Mouse (Mus musculus) adrenal gland, postnatal 14 days (tissue): Measurements from ENCODE around the gene Lrrc42. TPM values are rescaled to one million over a fixed set of nuclear protein-coding genes. Genes with fewer than 3 reads are reported as not detected.

Source experiments
- DNase-seq: peaks from one replicate; pipeline ENCODE4 v3.0.0; 2021; ENCODE audit warnings: mixed read lengths
- total RNA-seq: library from RNA; stranded (reverse); gene quantifications from 2 replicates; pipeline ENCODE4 v1.2.3, GENCODE M21; 2021

Gene Lrrc42
- total RNA-seq, 1 experiment from 2014 or later: 28.2 TPM

DNA sequence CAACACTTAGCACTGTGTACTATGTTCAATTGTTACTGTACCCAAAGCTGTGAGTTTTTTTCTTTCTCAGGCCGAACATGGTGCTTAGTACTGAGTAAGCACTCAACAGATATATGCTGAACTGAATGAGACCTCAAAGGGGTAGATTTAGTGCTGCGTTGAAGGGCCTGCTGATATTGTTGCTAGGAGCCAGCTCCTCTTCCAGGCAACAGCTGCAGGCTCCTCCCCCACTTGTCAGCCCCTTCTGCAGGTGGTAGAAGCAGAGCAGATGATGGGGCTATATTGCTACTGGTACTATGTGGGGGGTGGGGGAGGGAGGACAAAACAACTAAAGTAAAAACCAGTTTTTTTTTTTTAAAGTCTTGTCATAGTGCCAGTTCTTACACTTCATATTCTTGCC, 3.9 kb downstream of the Lrrc42 start:
- DNase-seq: no peak

DNA sequence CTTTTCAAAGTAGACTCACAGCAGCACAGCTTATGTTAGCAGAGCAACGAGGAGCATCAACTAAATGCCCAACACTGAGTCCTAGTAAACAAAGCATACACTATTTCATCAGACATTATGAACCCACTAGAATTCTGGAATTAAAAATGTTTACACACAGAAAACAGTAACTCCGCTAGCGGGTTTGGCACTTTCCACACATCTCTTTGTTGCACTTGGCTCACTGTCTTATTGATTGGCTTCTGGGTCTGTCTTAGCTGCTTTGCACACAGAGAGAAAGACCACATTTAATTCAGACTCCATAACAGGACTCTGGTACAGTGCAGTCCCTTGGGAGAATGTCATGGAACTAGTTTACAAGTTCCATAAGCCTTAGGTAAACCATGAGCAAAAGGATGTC, 5.3 kb downstream of the Lrrc42 start:
- no peak for DNase-seq

DNA sequence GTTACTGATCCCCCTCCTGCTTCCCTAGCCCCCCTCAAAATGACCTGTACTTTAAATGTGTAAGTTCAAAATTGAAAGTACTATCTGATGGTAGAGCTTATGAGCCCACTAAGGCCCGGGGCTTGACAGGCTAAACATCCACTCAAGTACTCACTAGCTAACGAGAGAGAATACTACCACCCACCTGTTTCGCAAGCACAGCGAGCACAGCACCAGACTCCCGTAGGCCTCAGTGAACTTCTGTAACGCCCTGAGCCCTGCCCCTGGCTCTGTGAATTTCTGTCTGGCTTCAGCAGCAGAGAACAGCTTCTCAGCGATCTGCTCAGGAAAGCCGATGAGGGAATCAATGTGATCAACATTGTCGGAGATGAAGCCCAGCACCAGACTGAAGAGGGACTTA, 6.2 kb downstream of the Lrrc42 start:
- no peak for DNase-seq

DNA sequence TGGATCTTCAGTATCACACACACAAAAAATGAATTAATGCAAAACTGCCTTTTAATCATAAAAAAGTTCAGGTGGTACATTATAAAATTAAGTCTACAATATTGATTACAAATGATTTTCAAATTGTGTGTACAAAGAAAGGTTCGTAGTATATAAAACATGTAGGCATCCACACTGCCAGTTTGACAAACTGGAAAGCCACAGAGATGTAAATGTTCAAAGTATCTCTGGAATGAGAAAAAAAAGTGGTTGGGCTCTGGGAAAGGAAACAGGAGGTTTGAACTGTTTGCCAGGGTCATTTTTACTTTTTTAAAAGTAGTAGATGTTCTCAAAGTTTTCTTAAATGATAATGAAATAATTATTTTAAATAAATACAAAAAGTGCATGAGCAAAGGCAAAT, 7.3 kb downstream of the Lrrc42 start:
- no peak for DNase-seq

DNA sequence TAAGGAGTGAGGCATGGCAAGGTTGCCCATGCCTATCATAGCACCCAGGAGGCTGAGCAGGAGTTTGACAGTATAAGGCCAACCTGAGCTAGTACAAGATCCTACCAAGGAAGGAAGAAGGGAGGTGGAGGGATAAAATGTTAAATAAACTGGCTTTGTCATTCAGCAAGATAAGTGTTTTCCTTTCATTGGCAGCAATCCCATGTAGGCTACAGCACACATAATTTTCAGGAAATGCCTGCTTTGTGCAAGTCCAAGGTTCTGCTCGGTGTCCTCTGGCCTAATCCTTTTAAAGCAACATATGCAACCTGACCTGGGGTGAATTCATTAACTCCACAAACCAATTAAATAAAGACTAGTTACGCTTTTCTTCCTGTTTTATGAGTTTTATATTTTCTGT, 8.0 kb downstream of the Lrrc42 start:
- no peak for DNase-seq

DNA sequence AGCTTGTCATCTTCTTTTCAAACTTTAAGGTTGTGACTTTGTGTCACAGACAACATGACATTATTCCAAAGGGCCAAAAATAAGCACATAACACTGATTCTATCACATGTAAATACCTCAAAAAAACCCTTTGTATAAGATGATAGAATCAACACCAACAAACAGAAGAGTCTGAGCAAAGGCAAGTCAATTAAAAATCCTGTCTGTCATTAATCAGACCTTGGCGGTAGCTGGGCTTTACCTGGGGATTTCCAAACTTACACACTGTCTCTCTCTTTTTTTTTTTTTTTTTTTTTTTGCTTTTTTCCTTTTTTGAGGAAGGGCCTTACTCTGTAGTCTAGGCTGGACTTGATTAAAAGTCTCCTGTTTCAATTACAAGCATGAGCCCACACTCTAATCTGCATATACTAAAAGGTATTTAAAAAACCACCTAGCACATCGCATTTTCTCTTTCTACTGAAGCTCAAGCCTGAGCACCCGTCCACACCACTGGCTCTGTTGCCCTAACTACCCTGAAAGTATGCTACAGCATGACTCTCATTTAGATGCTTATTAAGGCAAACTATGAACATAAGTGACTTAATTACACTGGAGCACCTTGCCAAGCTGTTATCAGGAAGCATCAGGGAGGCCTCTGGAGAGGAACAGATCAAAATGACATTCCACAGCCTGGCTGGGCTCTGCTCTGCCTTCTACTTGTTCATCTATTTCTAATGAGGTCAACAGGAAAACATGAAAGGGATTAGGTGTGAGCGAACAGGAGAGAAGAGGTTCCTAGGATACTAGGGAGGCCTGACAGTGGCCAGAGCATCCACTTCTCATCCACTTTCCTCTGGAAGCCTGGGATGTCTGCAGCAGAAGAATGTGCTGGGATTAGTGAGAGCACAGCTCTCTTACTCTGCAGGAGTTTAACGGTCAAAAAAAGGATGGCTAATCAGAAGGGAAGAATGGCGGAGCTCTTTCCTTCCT, 9.7 kb downstream of the Lrrc42 start:
- DNase-seq: no peak

DNA sequence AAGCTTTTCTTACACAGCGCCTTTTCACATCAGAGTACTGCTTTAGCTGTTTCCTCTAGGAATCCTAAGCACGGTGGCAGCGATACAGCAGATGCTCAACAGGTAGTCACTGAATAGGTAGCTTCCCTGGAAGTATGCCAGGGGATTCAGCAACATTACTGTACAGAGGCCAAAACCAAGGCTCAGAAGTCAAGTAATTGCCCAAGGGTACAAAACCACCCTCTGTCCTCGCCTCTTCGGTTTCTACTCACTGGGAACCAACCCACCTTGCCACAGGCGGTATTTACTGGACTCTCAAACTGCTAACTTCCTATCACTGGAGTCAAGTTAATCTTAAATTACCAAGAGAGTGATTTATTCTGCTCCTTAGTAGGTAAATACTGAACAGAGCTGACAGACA, 13.1 kb downstream of the Lrrc42 start:
- DNase-seq: no peak

DNA sequence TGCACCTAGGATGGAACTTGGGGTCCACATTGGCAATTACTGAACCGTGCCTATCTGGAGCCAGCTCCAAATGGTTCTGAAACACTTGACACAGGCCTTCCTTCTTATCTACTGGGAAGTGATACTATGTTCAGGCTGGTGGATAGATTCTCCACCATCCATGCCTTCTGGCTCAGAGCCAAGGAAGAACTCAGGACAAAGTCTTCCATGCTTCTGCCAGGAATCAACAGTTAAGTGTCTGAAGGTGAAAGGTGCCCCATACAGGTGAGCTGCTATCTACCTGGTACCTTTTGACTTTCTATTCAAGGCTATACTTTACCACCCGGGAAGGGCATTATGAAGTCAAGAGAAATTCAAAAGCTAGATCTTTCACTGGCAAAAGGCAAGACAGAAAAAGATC, 15.1 kb downstream of the Lrrc42 start:
- DNase-seq: no peak

DNA sequence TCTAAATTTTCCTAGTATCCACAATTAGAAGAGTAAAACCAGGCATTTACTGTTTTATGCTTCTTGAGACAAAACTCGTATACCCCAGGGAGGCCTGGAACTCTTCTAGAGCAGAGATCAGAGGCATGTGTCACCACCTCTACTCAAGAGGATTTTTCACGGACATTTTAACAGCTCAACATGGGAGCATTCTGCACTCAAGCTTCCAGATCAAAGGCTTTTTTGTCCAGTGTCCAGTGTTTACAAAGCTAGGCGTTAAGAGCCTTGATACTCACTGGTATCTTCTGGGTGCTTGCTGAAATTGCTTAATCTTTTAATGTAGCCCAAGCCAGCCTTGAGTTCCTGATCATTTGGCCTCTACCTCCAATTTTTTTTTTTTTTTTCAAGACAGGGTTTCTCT, 21.1 kb downstream of the Lrrc42 start:
- DNase-seq: no peak

DNA sequence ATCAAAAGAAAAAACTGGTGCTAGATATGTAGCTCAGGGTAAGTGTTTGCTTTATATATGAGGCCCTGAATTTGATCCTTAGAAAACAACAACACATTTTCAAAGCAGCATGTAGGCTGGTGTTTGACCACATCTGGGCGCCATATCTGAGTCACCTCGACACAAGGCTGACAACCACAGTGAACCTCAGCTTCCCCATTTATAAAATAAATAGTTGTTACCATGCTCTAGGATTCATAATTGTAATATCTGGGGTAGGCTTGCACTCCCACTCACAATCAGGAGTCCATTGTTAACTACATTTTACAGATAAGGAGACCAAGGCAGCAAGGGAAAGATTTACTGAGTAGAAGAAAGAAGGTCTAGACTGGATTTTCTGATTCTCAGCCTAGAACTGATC, 27.0 kb downstream of the Lrrc42 start:
- DNase-seq: no peak

DNA sequence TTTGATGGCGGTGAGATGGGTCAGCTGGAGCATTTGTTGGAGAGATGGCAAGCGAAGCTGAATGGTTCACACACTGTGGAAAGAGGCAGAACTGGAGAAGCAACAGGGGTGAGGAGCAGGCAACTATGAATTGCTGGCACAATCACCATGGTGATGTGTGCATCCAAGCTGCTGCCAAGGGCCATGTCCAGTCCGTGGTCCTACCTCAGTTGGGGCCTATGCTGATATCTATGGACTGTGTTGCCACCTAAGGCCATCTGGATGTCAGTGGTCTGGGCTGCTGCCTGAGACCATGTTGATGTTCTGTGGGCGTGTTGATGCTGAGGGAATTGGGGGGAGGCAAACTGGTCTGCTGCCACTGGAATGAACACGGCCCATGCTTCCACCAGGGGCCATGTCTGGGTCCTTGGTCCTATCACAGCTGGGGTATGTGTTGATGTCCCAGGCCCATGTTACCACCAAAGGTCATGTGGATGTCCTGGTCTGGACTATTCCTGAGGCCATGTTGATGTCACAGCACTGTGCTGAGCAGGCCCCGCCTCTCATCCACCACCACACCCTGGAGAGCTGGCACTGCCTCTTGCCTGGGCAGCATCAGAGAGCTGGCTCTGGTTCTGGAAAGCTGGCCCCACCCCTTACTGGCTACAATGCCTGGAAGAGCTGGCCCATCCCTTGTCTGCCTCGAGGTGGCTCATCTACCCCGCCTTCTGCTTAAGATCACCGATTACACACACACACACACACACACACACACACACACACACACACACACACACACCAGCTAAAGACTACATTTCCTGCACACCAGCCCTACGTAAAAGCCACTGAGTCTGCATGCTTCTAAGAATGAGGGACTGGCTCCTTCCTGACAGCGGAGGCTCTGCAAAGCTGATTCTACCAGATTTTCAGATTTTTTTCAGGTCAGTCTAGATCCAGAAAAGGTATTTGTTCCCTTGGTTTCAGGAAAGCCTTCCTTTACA, 29.8 kb downstream of the Lrrc42 start:
- peak; percentile 80 for DNase-seq

DNA sequence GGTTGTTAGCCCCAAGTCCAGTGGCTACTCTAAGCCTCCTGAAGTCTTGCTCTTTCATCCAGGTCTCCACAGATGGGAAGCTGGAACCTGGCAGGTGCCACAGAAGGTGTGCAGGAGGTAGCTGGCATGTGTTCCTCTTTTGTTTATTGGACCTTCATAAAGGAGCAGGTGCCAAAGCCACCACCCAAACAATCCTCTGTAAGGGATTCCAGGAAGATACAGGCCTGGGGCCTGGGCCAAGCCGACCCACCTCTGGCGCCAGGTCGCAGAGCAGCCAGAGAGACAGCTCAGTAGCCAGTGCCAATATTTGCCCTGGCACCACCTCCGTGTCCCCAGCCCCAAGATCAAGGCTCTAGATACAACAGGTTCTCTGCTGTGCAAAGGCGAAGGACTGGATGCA, 31.8 kb downstream of the Lrrc42 start:
- DNase-seq: no peak

DNA sequence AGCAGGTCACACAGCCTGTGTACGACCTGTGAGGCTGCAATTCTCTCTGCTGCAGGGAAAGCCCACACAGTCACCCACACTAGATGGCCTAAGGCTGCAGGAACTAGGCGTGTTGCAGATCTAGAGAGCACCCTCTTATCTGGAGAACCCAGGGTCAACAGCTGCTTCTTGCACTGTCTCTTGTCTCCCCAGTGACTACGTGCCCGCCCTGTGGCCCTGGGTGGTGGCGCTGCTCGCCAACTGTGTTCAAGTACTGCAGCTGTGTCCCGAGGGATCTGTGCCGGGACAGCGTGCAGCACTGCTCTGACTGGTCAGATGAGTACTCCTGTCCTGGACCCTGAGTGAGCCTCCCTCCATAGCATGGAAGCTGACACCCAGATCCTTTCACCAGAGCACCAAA, 35.8 kb downstream of the Lrrc42 start:
- peak; percentile 76 for DNase-seq

DNA sequence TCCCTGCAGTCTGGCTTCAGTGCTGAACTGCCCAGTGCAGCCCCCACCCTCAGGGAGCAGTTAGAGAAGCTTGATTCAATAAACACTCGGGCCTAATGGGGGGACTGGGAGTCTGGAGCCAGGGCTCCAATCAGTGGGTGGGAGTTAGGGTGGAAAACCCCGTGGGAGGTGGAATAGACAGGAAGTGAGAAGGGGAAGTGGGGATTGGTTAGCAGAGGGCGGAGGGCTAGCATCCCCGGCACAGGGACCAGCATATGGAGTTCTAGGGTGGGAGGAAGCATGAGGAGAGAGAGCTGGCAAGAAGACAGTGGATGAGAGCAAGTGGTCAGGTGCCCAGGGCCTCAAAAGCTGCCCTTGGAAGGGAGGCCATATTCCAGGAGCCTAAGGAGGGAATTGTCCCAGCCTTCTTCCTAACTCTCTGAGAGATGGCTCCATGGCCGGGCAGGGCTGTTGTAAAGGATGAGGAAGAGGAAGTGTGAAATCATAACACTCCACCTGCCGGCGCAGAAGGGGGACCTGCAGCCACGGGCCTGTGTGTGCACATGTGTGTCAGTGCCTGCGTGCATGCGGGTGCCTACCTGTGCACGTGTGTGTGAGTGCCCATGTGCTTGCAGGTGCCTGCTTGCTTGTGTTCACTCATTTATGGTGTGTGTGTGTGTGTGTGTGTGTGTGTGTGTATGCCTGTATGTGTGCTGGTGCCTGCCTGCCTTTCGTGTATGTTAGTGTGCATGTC, 39.9 kb downstream of the Lrrc42 start:
- no peak for DNase-seq

DNA sequence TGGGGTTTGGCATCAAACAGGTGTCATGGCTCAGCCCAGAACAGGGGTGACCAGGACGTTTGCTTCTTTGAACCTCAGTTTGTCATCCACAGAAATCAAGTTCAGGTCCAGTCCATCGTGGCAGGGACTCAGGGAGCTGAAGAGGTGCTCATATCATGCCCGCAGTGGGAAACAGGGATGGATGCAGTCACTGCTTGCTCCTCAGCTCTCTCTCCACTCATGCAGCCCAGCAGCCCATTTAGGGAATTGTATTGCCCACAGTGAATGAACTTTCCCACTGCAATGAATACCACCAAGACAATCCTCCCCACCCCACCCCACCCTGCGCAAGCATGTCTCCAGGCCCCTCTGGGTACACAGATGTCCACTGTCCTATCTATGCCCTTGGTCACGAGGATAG, 41.4 kb downstream of the Lrrc42 start:
- no peak for DNase-seq

DNA sequence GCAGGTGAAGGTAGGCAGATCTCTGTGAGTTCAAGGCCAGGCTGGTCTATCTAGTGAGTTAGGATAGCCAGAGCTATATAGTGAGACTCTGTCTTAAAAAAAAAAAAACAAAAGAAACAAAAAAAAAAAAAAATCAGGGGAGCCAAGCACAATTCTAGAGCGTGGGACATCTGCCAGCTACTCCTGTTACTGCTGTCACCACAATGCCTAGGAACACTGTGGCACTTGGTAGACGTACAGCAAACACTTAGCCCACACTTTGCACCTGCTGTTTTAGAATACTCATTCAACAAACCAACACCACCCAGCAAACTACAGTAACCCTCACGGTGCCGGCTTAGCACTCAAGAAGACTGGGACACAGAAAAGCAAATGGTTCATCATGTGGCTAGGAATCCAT, 41.9 kb downstream of the Lrrc42 start:
- no peak for DNase-seq

DNA sequence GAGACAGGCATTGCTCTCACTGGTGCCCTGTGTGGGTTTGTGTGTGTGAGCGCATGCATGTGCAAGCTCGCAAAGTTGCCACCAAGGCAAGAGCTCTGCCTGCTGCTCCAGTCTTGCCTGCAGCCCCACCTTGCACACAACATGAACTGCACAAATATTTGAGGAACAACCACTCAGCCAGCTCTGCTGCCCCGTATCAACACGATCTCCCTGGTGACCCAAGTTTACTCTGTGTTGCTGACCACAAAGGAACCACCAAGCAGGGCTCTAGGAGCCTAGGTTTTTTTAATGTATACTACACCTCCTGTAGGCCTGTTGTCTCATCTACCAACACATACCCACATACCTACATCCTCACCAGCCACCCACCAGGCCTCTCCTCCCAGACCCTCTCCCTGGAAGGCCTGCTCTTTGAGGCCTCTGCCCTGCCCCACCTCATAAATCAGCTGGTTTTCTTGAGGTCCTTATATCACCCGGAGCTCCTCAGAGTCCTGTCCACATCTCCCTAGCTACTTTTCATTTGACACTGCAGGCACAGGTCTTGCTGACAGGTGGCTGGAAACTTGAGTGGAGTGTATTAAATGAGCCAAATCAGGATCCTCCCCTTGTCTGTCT, 42.7 kb downstream of the Lrrc42 start:
- no peak for DNase-seq

DNA sequence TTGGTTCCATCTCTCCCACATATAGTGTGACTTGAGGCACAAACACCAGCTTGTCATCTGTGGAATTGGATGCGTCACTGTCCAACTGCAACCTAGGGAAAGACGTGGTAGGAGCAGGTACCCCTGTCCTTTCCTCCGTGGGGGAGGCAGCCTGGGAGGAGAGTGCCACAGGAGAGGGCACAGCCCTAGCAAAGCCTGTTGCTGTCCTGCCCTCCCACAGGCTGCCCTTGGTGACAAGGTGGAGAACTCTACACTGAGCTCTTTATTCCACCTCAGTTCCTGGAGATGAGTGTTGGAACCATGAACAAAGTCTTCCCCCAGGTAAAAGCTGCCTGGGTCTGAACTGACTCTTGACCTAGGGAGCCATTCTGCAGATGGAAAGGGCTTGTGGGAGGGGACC, 44.5 kb downstream of the Lrrc42 start, which contains the start of gene Ldlrad1:
Gene Ldlrad1, plus strand, starts transcription at position 301 of the 400 bp plus-strand sequence.
- no peak for DNase-seq

DNA sequence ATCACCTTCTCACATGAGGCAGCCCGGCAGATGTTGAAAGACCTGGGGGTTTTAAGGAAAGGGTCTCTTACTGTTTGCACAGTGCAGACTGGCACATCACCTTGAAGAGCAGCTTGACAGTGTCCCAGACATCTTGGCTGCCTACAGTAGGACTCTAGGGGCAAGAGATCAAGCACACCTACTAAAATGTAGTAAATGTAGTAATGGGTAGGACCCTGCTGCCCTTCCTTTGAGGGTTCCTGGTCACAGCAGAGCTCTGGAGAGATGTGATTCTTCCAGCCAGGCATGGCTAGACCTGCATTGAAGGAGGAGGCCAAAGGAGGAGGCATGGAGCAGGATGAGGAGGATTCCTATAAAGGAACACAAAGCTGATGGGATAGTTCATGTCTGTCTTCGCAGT, 46.3 kb downstream of the Lrrc42 start:
- DNase-seq: no peak

DNA sequence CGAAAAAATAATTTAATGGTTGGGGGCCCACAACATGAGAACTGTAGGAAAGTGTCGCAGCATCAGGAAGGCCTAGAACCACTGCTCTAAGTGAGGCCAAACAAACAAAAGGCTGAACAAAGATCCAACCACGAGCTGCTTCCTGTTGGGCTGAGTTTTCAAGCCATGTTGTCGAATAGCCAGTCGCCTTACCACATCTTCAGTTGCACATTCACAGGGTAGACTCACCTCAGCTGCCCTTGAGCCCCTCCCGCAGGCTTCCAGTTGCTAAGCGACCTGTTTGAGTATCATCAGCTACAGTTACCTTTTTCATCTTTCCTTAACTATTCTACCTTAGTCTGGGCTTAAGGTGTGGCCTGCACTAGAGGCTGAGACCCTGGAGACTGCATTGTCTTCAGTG, 50.3 kb downstream of the Lrrc42 start:
- no peak for DNase-seq

DNA sequence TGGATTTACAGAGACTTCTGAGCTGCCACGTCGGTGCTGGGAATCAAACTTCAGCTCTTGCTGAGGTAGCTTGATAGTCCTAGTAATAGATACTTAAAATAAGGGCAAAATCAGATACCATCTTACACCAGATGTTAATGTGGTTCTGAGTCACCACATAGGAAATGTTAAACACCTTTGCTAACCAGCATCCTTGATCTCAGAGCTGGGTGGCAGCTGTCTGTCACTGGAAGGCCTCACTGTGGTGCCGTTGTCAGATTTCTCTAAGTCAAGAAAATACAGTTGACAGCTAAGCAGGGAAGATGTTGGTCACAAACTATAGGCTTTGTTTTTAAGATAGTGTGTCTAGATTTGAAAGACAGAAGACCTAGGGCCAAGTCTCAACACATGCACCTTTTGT, 51.6 kb downstream of the Lrrc42 start:
- no peak for DNase-seq

DNA sequence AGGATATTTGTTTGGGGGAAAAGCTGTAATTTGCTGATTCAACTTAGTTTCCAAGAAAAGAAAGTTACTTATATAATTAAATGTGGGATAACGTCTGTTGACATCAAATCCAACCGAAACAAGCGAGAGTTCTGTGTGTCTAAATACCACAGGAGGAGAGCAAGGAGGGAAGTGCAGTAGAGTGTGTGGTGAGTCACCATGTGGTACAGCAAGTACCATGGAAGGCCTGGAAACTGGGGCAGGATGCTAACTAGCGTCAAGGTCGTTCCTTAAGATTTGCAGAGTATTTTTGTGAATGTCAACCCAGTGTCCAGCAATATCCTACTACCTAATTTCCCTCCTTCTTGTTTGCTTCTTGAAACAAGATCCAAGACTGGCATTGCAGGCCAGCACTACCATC, 55.3 kb downstream of the Lrrc42 start:
- peak; percentile 25 for DNase-seq
